Mouse (Mus musculus) stomach, postnatal 0 days (tissue): ENCODE measurements around the gene Depdc5.

Experiments
- CTCF ChIP-seq: IDR thresholded peaks from 2 replicates; pipeline ENCODE4 v1.5.1; 2016; ENCODE audit warnings: antibody characterized with exemption, low read depth, mild to moderate bottlenecking, moderate library complexity
- EP300 ChIP-seq: optimal IDR thresholded peaks from 2 replicates; pipeline ENCODE3; 2016; ENCODE audit warnings: antibody characterized with exemption

- TF ChIP-seq CTCF = no peak
- no peak for TF ChIP-seq EP300
Measured at GRCm38 (mm10) chr5:32852026-32852425, 11.5 kb upstream of the Depdc5 start.
